Mouse (Mus musculus) C3H10T1/2 (cell line): ENCODE data around the gene Paqr9. TPM values are rescaled to one million over a fixed set of nuclear protein-coding genes. Genes with fewer than 3 reads are reported as not detected.

Source experiments
- polyA plus RNA-seq, 2 experiments: library from polyadenylated mRNA; unstranded; fragments of >200 nt; fragmentation: generic; extraction: Trizol; gene quantifications; one replicate each; pipeline ENCODE4 v1.2.1; 2012; ENCODE audit warnings: missing spikeins in 2 of 2

Paqr9 gene
- not detected for polyA plus RNA-seq

GRCm38 (mm10) chr9:95559059-95559935 is at the start of gene Paqr9:
TSS of gene Paqr9 (plus strand) at chr9:95559657.

GRCm38 (mm10) chr9:95511472-95512330 is 47.8 kb upstream of the Paqr9 start, which contains the start of gene U2surp:
TSS of gene U2surp (minus strand) at chr9:95511996.

Other genes with a start within 250 kb of the Paqr9 start
- gene Chst2, start 152.9 kb upstream of the Paqr9 start, polyA plus RNA-seq = 10 to 100 TPM in 1 of 2 experiments, 1 to 10 TPM in 1; 1.1 to 14.4 TPM
- gene U2surp, start 47.7 kb upstream of the Paqr9 start, polyA plus RNA-seq = 1 to 10 TPM; 1.4 to 5.5 TPM
- 10 to 100 TPM in 1 of 2 experiments, 1 to 10 TPM in 1; 1.2 to 12.8 TPM for gene Pcolce2, start 77.9 kb downstream of the Paqr9 start, polyA plus RNA-seq
- under 1 TPM; 0.06 to 0.28 TPM for gene Trpc1, start 190.7 kb downstream of the Paqr9 start, polyA plus RNA-seq